Mouse (Mus musculus) small intestine, adult 2 months (tissue): ENCODE results near the gene Ubox5.

Experiments used
- CTCF ChIP-seq: fragments of 200-500 bp; IDR thresholded peaks from 2 replicates; pipeline ENCODE4 v1.5.1; 2012; ENCODE audit warnings: low read depth, mild to moderate bottlenecking, control low read depth, inconsistent platforms, low read length, moderate library complexity, mixed read lengths; ENCODE audit not compliant: insufficient replicate concordance, insufficient read length; ENCODE audit errors: extremely low read depth
- POLR2A ChIP-seq: fragments of 200-500 bp; IDR thresholded peaks from 2 replicates; pipeline ENCODE4 v1.6.1; 2012; ENCODE audit warnings: low read depth, mild to moderate bottlenecking, control low read depth, inconsistent platforms, low read length, moderate library complexity

- TF ChIP-seq CTCF (no peak), POLR2A (no peak)
Measured at GRCm38 (mm10) chr2:130579791-130580190, 50.0 kb downstream of the Ubox5 start.
